Mouse (Mus musculus) left cerebral cortex, postnatal 14 days (tissue): ENCODE measurements at regions not wholly inside any gene's neighbourhood (a gene's known extent, or its start where the extent isn't known, plus 50 kb on each side); places are given as distances from the start of the nearest gene placed in this dataset.

Source experiments
- DNase-seq, 2 experiments: peaks; one replicate each; pipeline ENCODE4 v3.0.0; 2021 to 2022; ENCODE audit warnings: low spot score in 2 of 2, mixed read lengths in 1 of 2
- intact Hi-C: fragments of 180-260 bp; cut with DNase I; formaldehyde crosslinking; loops from one replicate; pipeline ENCODE4 v1.15.1; 2025

- intact Hi-C loops: no loop called here
- no peak for DNase-seq
These were observed 187.2 kb upstream of the Irx3 start for GRCm38 (mm10) chr8:91988866-91989633.

- intact Hi-C loops: no loop called here
These were observed 186.0 kb upstream of the Irx3 start for GRCm38 (mm10) chr8:91987854-91988253.

GRCm38 (mm10) chr8:91983171-91983570, 181.3 kb upstream of the Irx3 start:
- intact Hi-C loops: no loop called here
- DNase-seq: no peak

More at GRCm38 (mm10) chr8:91987854-91988253, 186.0 kb upstream of the Irx3 start:
- DNase-seq: no peak

GRCm38 (mm10) chr8:91976900-91977585, 175.2 kb upstream of the Irx3 start:
- no peak for DNase-seq
- intact Hi-C loops: no loop called here

- intact Hi-C loops: no loop called here
- DNase-seq: no peak
These were observed 173.6 kb upstream of the Irx3 start for GRCm38 (mm10) chr8:91975460-91975859.

GRCm38 (mm10) chr8:91974636-91975035, 172.8 kb upstream of the Irx3 start:
- no peak for DNase-seq
- intact Hi-C loops: no loop called here

- no peak for DNase-seq
- intact Hi-C loops: no loop called here
These were observed 172.1 kb upstream of the Irx3 start for GRCm38 (mm10) chr8:91973951-91974439.

GRCm38 (mm10) chr8:91967407-91967806, 165.5 kb upstream of the Irx3 start:
- intact Hi-C loops: no loop called here

GRCm38 (mm10) chr8:91966891-91967370, 165.1 kb upstream of the Irx3 start:
- no peak for DNase-seq
- intact Hi-C loops: no loop called here

More at GRCm38 (mm10) chr8:91967407-91967806, 165.5 kb upstream of the Irx3 start:
- peak; percentile 25 to 36 for DNase-seq

GRCm38 (mm10) chr8:91961696-91962095, 159.8 kb upstream of the Irx3 start:
- intact Hi-C loops: no loop called here
- no peak for DNase-seq

GRCm38 (mm10) chr8:91955170-91955569, 153.3 kb upstream of the Irx3 start:
- no peak for DNase-seq

GRCm38 (mm10) chr8:91952981-91953380, 151.1 kb upstream of the Irx3 start:
- intact Hi-C loops: no loop called here

More at GRCm38 (mm10) chr8:91955170-91955569, 153.3 kb upstream of the Irx3 start:
- intact Hi-C loops: no loop called here

GRCm38 (mm10) chr8:91949110-91949509, 147.2 kb upstream of the Irx3 start:
- intact Hi-C loops: no loop called here
- no peak for DNase-seq

More at GRCm38 (mm10) chr8:91952981-91953380, 151.1 kb upstream of the Irx3 start:
- no peak for DNase-seq

- intact Hi-C loops: no loop called here
- DNase-seq: no peak
These were observed 146.5 kb upstream of the Irx3 start for GRCm38 (mm10) chr8:91948173-91948940.

- intact Hi-C loops: no loop called here
- no peak for DNase-seq
These were observed 139.1 kb upstream of the Irx3 start for GRCm38 (mm10) chr8:91941005-91941404.

GRCm38 (mm10) chr8:91937227-91937626, 135.4 kb upstream of the Irx3 start:
- intact Hi-C loops: no loop called here

GRCm38 (mm10) chr8:91930520-91930919, 128.7 kb upstream of the Irx3 start:
- intact Hi-C loops: no loop called here
- DNase-seq: no peak

More at GRCm38 (mm10) chr8:91937227-91937626, 135.4 kb upstream of the Irx3 start:
- DNase-seq: no peak

- DNase-seq: no peak
- intact Hi-C loops: no loop called here
These were observed 124.2 kb upstream of the Irx3 start for GRCm38 (mm10) chr8:91925968-91926524.

- DNase-seq: no peak
- intact Hi-C loops: no loop called here
These were observed 122.3 kb upstream of the Irx3 start for GRCm38 (mm10) chr8:91924152-91924551.
